Mouse (Mus musculus) neural tube, embryonic 12.5 days (tissue): ENCODE data around the gene Hilpda. TPM values are rescaled to one million over a fixed set of nuclear protein-coding genes. Genes with fewer than 3 reads are reported as not detected.

Experiments
- ATAC-seq: fragments of 200-750 bp; cut with Nextera tagmentation; 2 replicates; pipeline ENCODE4 v1.8.0; 2017; ENCODE audit warnings: low read depth, mild to moderate bottlenecking, moderate TSS enrichment, moderate library complexity; ENCODE audit not compliant: low FRiP score
- H3K27ac ChIP-seq: fragments of 300-500 bp; sonication (generic); 2 replicates; pipeline ENCODE4 v1.5.1; 2016
- H3K27me3 ChIP-seq: fragments of 300-500 bp; sonication (generic); replicated peaks from 2 replicates; pipeline ENCODE4 v1.6.1; 2016; ENCODE audit warnings: mild to moderate bottlenecking
- H3K36me3 ChIP-seq: fragments of 300-500 bp; sonication (generic); 2 replicates; pipeline ENCODE4 v1.6.1; 2016; ENCODE audit warnings: mild to moderate bottlenecking
- H3K4me1 ChIP-seq: fragments of 300-500 bp; sonication (generic); 2 replicates; pipeline ENCODE4 v1.6.1; 2016
- H3K4me2 ChIP-seq: fragments of 300-500 bp; sonication (generic); replicated peaks from 2 replicates; pipeline ENCODE4 v1.6.1; 2016; ENCODE audit warnings: mild to moderate bottlenecking
- H3K4me3 ChIP-seq: fragments of 300-500 bp; sonication (generic); 2 replicates; pipeline ENCODE4 v1.5.1; 2016
- H3K9ac ChIP-seq: fragments of 300-500 bp; sonication (generic); 2 replicates; pipeline ENCODE4 v1.6.1; 2016; ENCODE audit warnings: mild to moderate bottlenecking
- H3K9me3 ChIP-seq: fragments of 300-500 bp; sonication (generic); 2 replicates; pipeline ENCODE4 v1.6.1; 2016; ENCODE audit warnings: mild to moderate bottlenecking
- WGBS: fragments of 180-500 bp; shearing (Covaris S2); methylation state at CpG from one replicate; pipeline ENCODE4 v1.1.7; 2016; 5-methylcytosine and 5-hydroxymethylcytosine counted together
- polyA plus RNA-seq: library from polyadenylated mRNA; unstranded; fragments of >200 nt; fragmentation: Nextera tagmentation; extraction: Ambion mirVana; gene quantifications from 2 replicates; pipeline ENCODE4 v1.2.1, GENCODE M21; 2016

The Hilpda gene
- polyA plus RNA-seq, 1 experiment from 2014 or later = 30.9 TPM

- H3K36me3 ChIP-seq = no peaks in the 10 kb centered on the region
- H3K27me3 ChIP-seq = no peaks in the 10 kb centered on the region
- peaks cover 3% of the 10 kb centered on the region; the same call in 1 of the 2 replicates for H3K4me1 ChIP-seq
- H3K27ac ChIP-seq = no peak within 1 kb of the TSS
- no peaks in the 10 kb centered on the region for H3K9me3 ChIP-seq
- H3K4me3 ChIP-seq = no peak within 1 kb of the TSS
- no peak for ATAC-seq
- 69% methylated on average over 5 of the region's 5 CpGs for WGBS
- no peak within 1 kb of the TSS for H3K4me2 ChIP-seq
- no peak within 1 kb of the TSS for H3K9ac ChIP-seq
Observed at GRCm38 (mm10) chr6:29318879-29319278, 46.6 kb downstream of the Hilpda start, which contains the start of gene Fam71f1. TSS of gene Fam71f1 (plus strand) at chr6:29319140.

DNA sequence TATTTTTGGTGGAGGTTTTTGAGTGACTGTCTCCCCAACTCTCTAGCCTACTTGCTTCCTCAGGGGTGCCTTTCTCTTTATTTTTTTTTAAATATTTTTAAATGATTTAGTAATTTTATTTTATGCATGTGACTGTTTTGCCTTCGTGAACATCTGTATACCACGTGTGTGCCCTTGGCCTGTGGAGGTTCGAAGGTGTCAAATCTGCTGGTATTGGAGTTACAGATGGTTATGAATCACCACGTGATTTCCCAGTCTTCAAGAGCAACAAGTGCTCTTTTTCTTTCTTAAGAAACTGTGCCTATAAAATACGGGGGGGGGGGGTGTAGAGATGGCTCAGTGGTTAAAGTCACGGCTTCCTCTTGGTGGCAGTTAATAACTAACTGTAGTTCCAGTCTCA, 49.3 kb downstream of the Hilpda start:
- Histone ChIP-seq H3K4me3 (no peak overlapping the region), H3K36me3 (no peaks in the 10 kb centered on the region), H3K4me1 (peaks cover 3% of the 10 kb centered on the region; the same call in 1 of the 2 replicates), H3K27me3 (no peaks in the 10 kb centered on the region), H3K9ac (no peak overlapping the region), H3K4me2 (no peak overlapping the region), H3K27ac (no peak overlapping the region), H3K9me3 (no peaks in the 10 kb centered on the region)
- 78% methylated on average over 6 of the region's 6 CpGs for WGBS
- ATAC-seq = no peak

DNA sequence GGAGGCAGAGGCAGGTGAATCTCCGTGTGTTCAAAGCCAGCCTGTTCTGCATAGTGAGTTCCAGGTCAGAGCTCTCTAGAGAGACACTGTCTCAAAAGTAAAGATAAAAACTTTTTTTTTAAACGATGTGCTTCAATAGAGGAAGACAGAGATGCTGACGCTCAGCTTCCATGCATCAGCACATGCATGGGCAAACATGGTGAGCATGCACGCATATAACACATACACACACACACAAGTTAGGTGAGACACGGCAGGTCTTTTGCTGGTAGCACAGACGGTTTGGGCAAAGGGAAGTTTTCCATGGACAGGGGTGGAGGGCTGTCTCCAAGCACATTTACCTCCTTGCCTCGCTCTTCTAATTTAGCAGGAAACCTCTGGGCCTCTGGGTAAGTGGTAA, 49.9 kb downstream of the Hilpda start:
- Histone ChIP-seq H3K9me3 (no peaks in the 10 kb centered on the region), H3K27me3 (no peaks in the 10 kb centered on the region), H3K9ac (no peak overlapping the region), H3K36me3 (no peaks in the 10 kb centered on the region), H3K4me3 (no peak overlapping the region), H3K4me2 (no peak overlapping the region), H3K4me1 (peaks cover 3% of the 10 kb centered on the region; the same call in 1 of the 2 replicates), H3K27ac (no peak overlapping the region)
- WGBS = 95% methylated on average over 7 of the region's 7 CpGs
- no peak for ATAC-seq

- no peaks in the 10 kb centered on the region for H3K27me3 ChIP-seq
- H3K4me1 ChIP-seq = peaks cover 3% of the 10 kb centered on the region; the same call in 1 of the 2 replicates
- no peak overlapping the region for H3K4me3 ChIP-seq
- no peaks in the 10 kb centered on the region for H3K36me3 ChIP-seq
- 82% methylated on average over 4 of the region's 4 CpGs for WGBS
- H3K9ac ChIP-seq = no peak overlapping the region
- H3K9me3 ChIP-seq = no peaks in the 10 kb centered on the region
- ATAC-seq = no peak
- H3K4me2 ChIP-seq = no peak overlapping the region
- H3K27ac ChIP-seq = no peak overlapping the region
Observed at GRCm38 (mm10) chr6:29322735-29323134, 50.4 kb downstream of the Hilpda start.

Other genes starting within 250 kb of the Hilpda start
- gene Lep, start 212.3 kb upstream of the Hilpda start, polyA plus RNA-seq = not detected in 2 replicates
- 50.3 and 56.0 TPM in 2 replicates for gene Rbm28, start 107.5 kb upstream of the Hilpda start, polyA plus RNA-seq
- 2.1 and 2.9 TPM in 2 replicates for gene Prrt4, start 92.9 kb upstream of the Hilpda start, polyA plus RNA-seq
- gene Impdh1, start 56.1 kb upstream of the Hilpda start, polyA plus RNA-seq = 65.0 and 69.5 TPM in 2 replicates
- 0.45 and 0.71 TPM in 2 replicates for gene Fam71f2, start 7.1 kb downstream of the Hilpda start, polyA plus RNA-seq
- not detected in 2 replicates for gene Fam71f1, start 46.7 kb downstream of the Hilpda start, polyA plus RNA-seq
- gene Calu, start 75.6 kb downstream of the Hilpda start, polyA plus RNA-seq = 199 and 223 TPM in 2 replicates
- 0.18 and 0.24 TPM in 2 replicates for gene Opn1sw, start 116.0 kb downstream of the Hilpda start, polyA plus RNA-seq
- 33.1 and 39.9 TPM in 2 replicates for gene Ccdc136, start 123.8 kb downstream of the Hilpda start, polyA plus RNA-seq
- 10.1 and 11.1 TPM in 2 replicates for gene Flnc, start 160.8 kb downstream of the Hilpda start, polyA plus RNA-seq
- 233 and 239 TPM in 2 replicates for gene Atp6v1f, start 195.2 kb downstream of the Hilpda start, polyA plus RNA-seq
- 0.30 and 0.32 TPM in 2 replicates for gene Atp6v1fnb, start 198.9 kb downstream of the Hilpda start, polyA plus RNA-seq
- 21.1 TPM in 2 replicates for gene Kcp, start 235.5 kb downstream of the Hilpda start, polyA plus RNA-seq